Mouse (Mus musculus): ENCODE results near the gene Auts2. TPM values are rescaled to one million over a fixed set of nuclear protein-coding genes. Genes with fewer than 3 reads are reported as not detected.

The Auts2 gene
- total RNA-seq, 1 experiment: 9.9 TPM

GRCm38 (mm10) chr5:132541371-132541931, 1.7 kb downstream of the Auts2 start:
- peak overlapping the region; percentile 79 to 82 for H3K4me3 ChIP-seq (ENCODE audit: insufficient read depth in 1 of 2, low read depth in 1 of 2, low read length in 2 of 2, poor library complexity in 1 of 2, severe bottlenecking in 1 of 2)
- peak overlapping the region; percentile 50; the same call in 1 of the 2 replicates for H3K9ac ChIP-seq (ENCODE audit: insufficient read depth, low read depth, low read length, poor library complexity, severe bottlenecking)
- TF ChIP-seq ZNF384 (IDR thresholded peaks at IDR 0.05; ENCODE audit: low read depth, low read length) (no peak), ZC3H11A (IDR thresholded peaks at IDR 0.05; ENCODE audit: borderline replicate concordance, low read depth, low read length) (no peak), HCFC1 (IDR thresholded peaks at IDR 0.05; ENCODE audit: borderline replicate concordance, insufficient read depth, low read length) (no peak), CHD2 (IDR thresholded peaks at IDR 0.05; ENCODE audit: low read depth, low read length) (no peak), MAFK (IDR thresholded peaks at IDR 0.05; ENCODE audit: insufficient read depth, low read depth, low read length) (no peak)
- H3K9me3 ChIP-seq (ENCODE audit: control insufficient read depth, insufficient read depth, low read depth, low read length): no peaks in the 10 kb centered on the region
- H3K27ac ChIP-seq (ENCODE audit: insufficient read depth, low read depth, low read length, poor library complexity, severe bottlenecking): no peak overlapping the region
- in situ Hi-C loops (cut with MboI; ENCODE audit: low sequenced_read_pairs in 2 of 2, unreplicated experiment in 2 of 2): no loop called here
- H3K36me3 ChIP-seq (ENCODE audit: control insufficient read depth, insufficient read depth, low read length, poor library complexity, severe bottlenecking): no peaks in the 10 kb centered on the region
- H3K4me1 ChIP-seq (ENCODE audit: control insufficient read depth in 2 of 2, insufficient read depth in 2 of 2, low read length in 2 of 2, poor library complexity in 1 of 2): peaks cover 0 to 4% of the 10 kb centered on the region in 2 experiments; a peak in 2 of 4 replicates
- no peak for DNase-seq (ENCODE audit: low read depth, low spot score)

- H3K4me1 ChIP-seq (ENCODE audit: control insufficient read depth in 2 of 2, insufficient read depth in 2 of 2, low read length in 2 of 2, poor library complexity in 1 of 2): peaks cover 0 to 4% of the 10 kb centered on the region in 2 experiments; a peak in 2 of 4 replicates
- no peaks in the 10 kb centered on the region for H3K36me3 ChIP-seq (ENCODE audit: control insufficient read depth, insufficient read depth, low read length, poor library complexity, severe bottlenecking)
- H3K9me3 ChIP-seq (ENCODE audit: control insufficient read depth, insufficient read depth, low read depth, low read length): no peaks in the 10 kb centered on the region
- TF ChIP-seq ZC3H11A (IDR thresholded peaks at IDR 0.05; ENCODE audit: borderline replicate concordance, low read depth, low read length) (no peak), MAFK (IDR thresholded peaks at IDR 0.05; ENCODE audit: insufficient read depth, low read depth, low read length) (no peak), ZNF384 (IDR thresholded peaks at IDR 0.05; ENCODE audit: low read depth, low read length) (no peak), CHD2 (IDR thresholded peaks at IDR 0.05; ENCODE audit: low read depth, low read length) (no peak)
- in situ Hi-C loops (cut with MboI; ENCODE audit: low sequenced_read_pairs in 2 of 2, unreplicated experiment in 2 of 2): no loop called here
- peak overlapping the region; percentile 79 to 82; a peak in 3 of 4 replicates for H3K4me3 ChIP-seq (ENCODE audit: insufficient read depth in 1 of 2, low read depth in 1 of 2, low read length in 2 of 2, poor library complexity in 1 of 2, severe bottlenecking in 1 of 2)
- H3K9ac ChIP-seq (ENCODE audit: insufficient read depth, low read depth, low read length, poor library complexity, severe bottlenecking): no peak overlapping the region
- H3K27ac ChIP-seq (ENCODE audit: insufficient read depth, low read depth, low read length, poor library complexity, severe bottlenecking): no peak overlapping the region
- DNase-seq (ENCODE audit: low read depth, low spot score): no peak
These were observed 2.3 kb downstream of the Auts2 start for GRCm38 (mm10) chr5:132540841-132541311.

- H3K9me3 ChIP-seq (ENCODE audit: control insufficient read depth, insufficient read depth, low read depth, low read length): no peaks in the 10 kb centered on the region
- no peak overlapping the region for H3K27ac ChIP-seq (ENCODE audit: insufficient read depth, low read depth, low read length, poor library complexity, severe bottlenecking)
These were observed 5.7 kb downstream of the Auts2 start for GRCm38 (mm10) chr5:132537475-132537874.

GRCm38 (mm10) chr5:132526395-132526794, 16.7 kb downstream of the Auts2 start:
- TF ChIP-seq ZC3H11A (IDR thresholded peaks at IDR 0.05; ENCODE audit: borderline replicate concordance, low read depth, low read length) (no peak), CHD2 (IDR thresholded peaks at IDR 0.05; ENCODE audit: low read depth, low read length) (no peak), MAFK (IDR thresholded peaks at IDR 0.05; ENCODE audit: insufficient read depth, low read depth, low read length) (no peak), HCFC1 (IDR thresholded peaks at IDR 0.05; ENCODE audit: borderline replicate concordance, insufficient read depth, low read length) (no peak), ZNF384 (IDR thresholded peaks at IDR 0.05; ENCODE audit: low read depth, low read length) (no peak)
- Histone ChIP-seq H3K4me3 (ENCODE audit: insufficient read depth in 1 of 2, low read depth in 1 of 2, low read length in 2 of 2, poor library complexity in 1 of 2, severe bottlenecking in 1 of 2) (no peak overlapping the region), H3K36me3 (ENCODE audit: control insufficient read depth, insufficient read depth, low read length, poor library complexity, severe bottlenecking) (no peaks in the 10 kb centered on the region), H3K9me3 (ENCODE audit: control insufficient read depth, insufficient read depth, low read depth, low read length) (no peaks in the 10 kb centered on the region), H3K4me1 (ENCODE audit: control insufficient read depth in 2 of 2, insufficient read depth in 2 of 2, low read length in 2 of 2, poor library complexity in 1 of 2) (peaks cover 10 to 11% of the 10 kb centered on the region in 2 experiments; a peak in 3 of 4 replicates), H3K27ac (ENCODE audit: insufficient read depth, low read depth, low read length, poor library complexity, severe bottlenecking) (no peak overlapping the region), H3K9ac (ENCODE audit: insufficient read depth, low read depth, low read length, poor library complexity, severe bottlenecking) (no peak overlapping the region)
- in situ Hi-C loops (cut with MboI; ENCODE audit: low sequenced_read_pairs in 2 of 2, unreplicated experiment in 2 of 2): no loop called here
- no peak for DNase-seq (ENCODE audit: low read depth, low spot score)

More at GRCm38 (mm10) chr5:132537475-132537874, 5.7 kb downstream of the Auts2 start:
- H3K9ac ChIP-seq (ENCODE audit: insufficient read depth, low read depth, low read length, poor library complexity, severe bottlenecking): no peak overlapping the region
- TF ChIP-seq CHD2 (IDR thresholded peaks at IDR 0.05; ENCODE audit: low read depth, low read length) (no peak), HCFC1 (IDR thresholded peaks at IDR 0.05; ENCODE audit: borderline replicate concordance, insufficient read depth, low read length) (no peak), ZNF384 (IDR thresholded peaks at IDR 0.05; ENCODE audit: low read depth, low read length) (no peak), ZC3H11A (IDR thresholded peaks at IDR 0.05; ENCODE audit: borderline replicate concordance, low read depth, low read length) (no peak), MAFK (IDR thresholded peaks at IDR 0.05; ENCODE audit: insufficient read depth, low read depth, low read length) (no peak)
- H3K4me3 ChIP-seq (ENCODE audit: insufficient read depth in 1 of 2, low read depth in 1 of 2, low read length in 2 of 2, poor library complexity in 1 of 2, severe bottlenecking in 1 of 2): no peak overlapping the region
- DNase-seq (ENCODE audit: low read depth, low spot score): no peak
- H3K4me1 ChIP-seq (ENCODE audit: control insufficient read depth in 2 of 2, insufficient read depth in 2 of 2, low read length in 2 of 2, poor library complexity in 1 of 2): peaks cover 0 to 4% of the 10 kb centered on the region in 2 experiments; a peak in 2 of 4 replicates
- no peaks in the 10 kb centered on the region for H3K36me3 ChIP-seq (ENCODE audit: control insufficient read depth, insufficient read depth, low read length, poor library complexity, severe bottlenecking)
- in situ Hi-C loops (cut with MboI; ENCODE audit: low sequenced_read_pairs in 2 of 2, unreplicated experiment in 2 of 2): no loop called here
